Mouse (Mus musculus) mature B cell (primary cell): ENCODE measurements around the gene Fchsd2.

Experiments used
- in situ Hi-C: fragments of 300-500 bp; cut with MboI; formaldehyde crosslinking; loops from 2 replicates; pipeline ENCODE4 v1.14.3; 2019

The Fchsd2 gene

GRCm38 (mm10) chr7:101287820-101288219 lies 195.2 kb downstream of the Fchsd2 start:
- in situ Hi-C loops = no loop called here

GRCm38 (mm10) chr7:101288436-101288835 lies 195.8 kb downstream of the Fchsd2 start:
- in situ Hi-C loops = no loop called here

GRCm38 (mm10) chr7:101290401-101290800 lies 197.7 kb downstream of the Fchsd2 start:
- in situ Hi-C loops = no loop called here

- in situ Hi-C loops = no loop called here
These were observed 198.5 kb downstream of the Fchsd2 start for GRCm38 (mm10) chr7:101291211-101291610.

GRCm38 (mm10) chr7:101291641-101292040 lies 199.0 kb downstream of the Fchsd2 start:
- in situ Hi-C loops = no loop called here

- in situ Hi-C loops = no loop called here
These were observed 199.4 kb downstream of the Fchsd2 start for GRCm38 (mm10) chr7:101292086-101292485.

- in situ Hi-C loops = no loop called here
These were observed 200.0 kb downstream of the Fchsd2 start for GRCm38 (mm10) chr7:101292696-101293095.

GRCm38 (mm10) chr7:101293138-101293537 lies 200.5 kb downstream of the Fchsd2 start:
- in situ Hi-C loops = no loop called here

- in situ Hi-C loops = no loop called here
These were observed 200.9 kb downstream of the Fchsd2 start for GRCm38 (mm10) chr7:101293611-101294010.

GRCm38 (mm10) chr7:101295438-101295837 lies 202.8 kb downstream of the Fchsd2 start:
- in situ Hi-C loops = no loop called here

GRCm38 (mm10) chr7:101296252-101297022 lies 203.8 kb downstream of the Fchsd2 start:
- in situ Hi-C loops = no loop called here

GRCm38 (mm10) chr7:101297023-101297405 lies 204.4 kb downstream of the Fchsd2 start:
- in situ Hi-C loops = no loop called here

- in situ Hi-C loops = no loop called here
These were observed 205.7 kb downstream of the Fchsd2 start for GRCm38 (mm10) chr7:101298375-101298774.

GRCm38 (mm10) chr7:101301361-101301880 lies 208.8 kb downstream of the Fchsd2 start:
- in situ Hi-C loops = no loop called here

- in situ Hi-C loops = no loop called here
These were observed 209.3 kb downstream of the Fchsd2 start, which contains the start of gene Atg16l2 for GRCm38 (mm10) chr7:101301881-101302456. Gene Atg16l2 (minus strand): TSS chr7:101302251.

GRCm38 (mm10) chr7:101302691-101303090 lies 210.0 kb downstream of the Fchsd2 start:
- in situ Hi-C loops = no loop called here

GRCm38 (mm10) chr7:101306841-101307240 lies 214.2 kb downstream of the Fchsd2 start:
- in situ Hi-C loops = no loop called here

GRCm38 (mm10) chr7:101309985-101310326 lies 217.3 kb downstream of the Fchsd2 start:
- in situ Hi-C loops = no loop called here

GRCm38 (mm10) chr7:101310327-101311028 lies 217.8 kb downstream of the Fchsd2 start:
- in situ Hi-C loops = no loop called here

- in situ Hi-C loops = no loop called here
These were observed 218.4 kb downstream of the Fchsd2 start for GRCm38 (mm10) chr7:101311061-101311460.

- in situ Hi-C loops = no loop called here
These were observed 220.4 kb downstream of the Fchsd2 start for GRCm38 (mm10) chr7:101313033-101313432.

- in situ Hi-C loops = no loop called here
These were observed 221.7 kb downstream of the Fchsd2 start for GRCm38 (mm10) chr7:101314396-101314795.

- in situ Hi-C loops = loop anchor here (5.0 kb wide), 1 partner anchor 52 kb away; no protein-coding TSS in a partner anchor
These were observed 223.0 kb downstream of the Fchsd2 start for GRCm38 (mm10) chr7:101315699-101316098.
